Mouse (Mus musculus) heart, postnatal 0 days (tissue): Measurements from ENCODE around the gene 4930486L24Rik.

ENCODE experiments used
- CTCF ChIP-seq: IDR thresholded peaks from 2 replicates; pipeline ENCODE4 v1.5.1; 2016; ENCODE audit warnings: antibody characterized with exemption, control low read depth, low read depth
- EP300 ChIP-seq: IDR thresholded peaks from 2 replicates; pipeline ENCODE4 v1.6.1; 2016; ENCODE audit warnings: antibody characterized with exemption, low read depth

- TF ChIP-seq CTCF (peak; percentile 55), EP300 (no peak)
These were observed 38.2 kb downstream of the 4930486L24Rik start for GRCm38 (mm10) chr13:60826052-60826451.
